ENCODE assay signal across 14 mouse cellular contexts in the genomic region with DNA sequence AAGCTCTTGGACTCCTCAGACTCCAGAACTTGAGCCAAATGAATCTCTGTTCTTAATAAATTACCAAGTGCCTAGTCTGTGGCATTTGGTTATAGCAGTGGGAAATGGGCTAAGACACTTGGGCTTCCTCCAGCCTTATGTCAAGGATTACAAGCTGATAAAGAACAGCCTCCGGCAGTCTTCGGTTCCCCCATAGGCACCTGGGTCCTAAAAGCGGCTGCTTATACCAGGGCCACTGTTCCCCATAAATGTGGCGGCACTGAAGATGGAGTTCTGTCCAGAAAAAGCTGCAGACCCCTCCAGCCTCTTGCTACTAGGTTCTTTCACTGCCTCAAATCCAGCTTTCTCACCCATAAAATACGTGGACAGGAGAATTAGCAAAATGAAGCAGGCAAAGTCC.
DNase-seq lines count a peak whose midpoint lies in the region; ATAC-seq and TF ChIP-seq lines count a peak whose summit lies in the region.
"Had no signal": no experiment of that assay in that cellular context is flagged by ENCODE, and none has a peak within 500 bp of the region (broad histone marks: within the 10 kb centered on the region; RNA-seq: fewer than 3 reads in every experiment).

No protein-coding gene starts in this region.

- no peaks in the 10 kb centered on the region for H3K27me3 ChIP-seq in neural tube, embryonic 11.5 days (ENCODE audit: control insufficient read depth, insufficient read depth, low read length)
- no peaks in the 10 kb centered on the region for H3K27me3 ChIP-seq in hindbrain, embryonic 13.5 days
- no peaks in the 10 kb centered on the region for H3K27me3 ChIP-seq in midbrain, embryonic 13.5 days
- H3K27me3 ChIP-seq in thymus, adult 2 months (ENCODE audit: control insufficient read depth, insufficient read depth, low read length) = no peaks in the 10 kb centered on the region
- H3K27me3 ChIP-seq: embryonic facial prominence, embryonic 13.5 days; lung, embryonic 15.5 days had no signal

- peaks cover 12% of the 10 kb centered on the region for H3K4me1 ChIP-seq in neural tube, embryonic 11.5 days (ENCODE audit: control insufficient read depth, insufficient read depth, low read length)
- peaks cover 45% of the 10 kb centered on the region for H3K4me1 ChIP-seq in hindbrain, embryonic 13.5 days (replicated peaks)
- H3K4me1 ChIP-seq in midbrain, embryonic 13.5 days (replicated peaks) = peaks cover 52% of the 10 kb centered on the region
- H3K4me1 ChIP-seq in thymus, adult 2 months (replicated peaks; ENCODE audit: control insufficient read depth, insufficient read depth, low read length) = peaks cover 9% of the 10 kb centered on the region
- H3K4me1 ChIP-seq: lung, embryonic 15.5 days had no signal

- H3K36me3 ChIP-seq in neural tube, embryonic 11.5 days (ENCODE audit: control insufficient read depth, insufficient read depth, low read length) = no peaks in the 10 kb centered on the region
- H3K36me3 ChIP-seq in hindbrain, embryonic 13.5 days = no peaks in the 10 kb centered on the region
- H3K36me3 ChIP-seq in midbrain, embryonic 13.5 days = no peaks in the 10 kb centered on the region
- no peaks in the 10 kb centered on the region for H3K36me3 ChIP-seq in thymus, adult 2 months (ENCODE audit: control insufficient read depth, insufficient read depth, low read length)
- H3K36me3 ChIP-seq: embryonic facial prominence, embryonic 13.5 days; lung, embryonic 15.5 days had no signal

- no peak overlapping the region for H3K4me2 ChIP-seq in neural tube, embryonic 11.5 days (ENCODE audit: low read depth)
- 0 out of 2 replicates have a peak overlapping the region, but pooled peaks have one; percentile 17 for H3K4me2 ChIP-seq in hindbrain, embryonic 13.5 days
- H3K4me2 ChIP-seq in midbrain, embryonic 13.5 days (replicated peaks) = peak overlapping the region; percentile 28
- H3K4me2 ChIP-seq: embryonic facial prominence, embryonic 13.5 days; lung, embryonic 15.5 days had no signal

- H3K9me3 ChIP-seq in neural tube, embryonic 11.5 days (ENCODE audit: control insufficient read depth, low read length) = no peaks in the 10 kb centered on the region
- no peaks in the 10 kb centered on the region for H3K9me3 ChIP-seq in hindbrain, embryonic 13.5 days
- H3K9me3 ChIP-seq in midbrain, embryonic 13.5 days = no peaks in the 10 kb centered on the region
- H3K9me3 ChIP-seq: lung, embryonic 15.5 days had no signal

- H3K27ac ChIP-seq in neural tube, embryonic 11.5 days (ENCODE audit: low read depth, low read length) = peak overlapping the region; percentile 86
- H3K27ac ChIP-seq in hindbrain, embryonic 13.5 days = peak overlapping the region; percentile 95
- H3K27ac ChIP-seq in midbrain, embryonic 13.5 days = peak overlapping the region; percentile 95
- no peak overlapping the region for H3K27ac ChIP-seq in thymus, adult 2 months (ENCODE audit: control insufficient read depth, insufficient read depth, low read length)
- H3K27ac ChIP-seq: embryonic facial prominence, embryonic 13.5 days; lung, embryonic 15.5 days had no signal

- 18% methylated on average over 5 of the region's 5 CpGs for WGBS in neural tube, embryonic 11.5 days
- WGBS in hindbrain, embryonic 13.5 days = 18% methylated on average over 5 of the region's 5 CpGs
- 3% methylated on average over 5 of the region's 5 CpGs for WGBS in midbrain, embryonic 13.5 days
- 95% methylated on average over 5 of the region's 5 CpGs for WGBS in thymus, adult 2 months

- H3K9ac ChIP-seq in neural tube, embryonic 11.5 days (ENCODE audit: low read length) = 0 out of 2 replicates have a peak overlapping the region, but pooled peaks have one; percentile 27
- H3K9ac ChIP-seq in hindbrain, embryonic 13.5 days = peak overlapping the region; percentile 51; the same call in 1 of the 2 replicates
- H3K9ac ChIP-seq in midbrain, embryonic 13.5 days (replicated peaks) = no peak overlapping the region
- H3K9ac ChIP-seq: embryonic facial prominence, embryonic 13.5 days; lung, embryonic 15.5 days had no signal

- no peak overlapping the region for H3K4me3 ChIP-seq in neural tube, embryonic 11.5 days (ENCODE audit: low read depth, low read length)
- no peak overlapping the region for H3K4me3 ChIP-seq in hindbrain, embryonic 13.5 days
- H3K4me3 ChIP-seq in midbrain, embryonic 13.5 days (replicated peaks) = no peak overlapping the region
- H3K4me3 ChIP-seq in thymus, adult 2 months (ENCODE audit: control insufficient read depth, insufficient read depth, low read length) = no peak overlapping the region
- H3K4me3 ChIP-seq: embryonic facial prominence, embryonic 13.5 days; lung, embryonic 15.5 days had no signal

- ATAC-seq in neural tube, embryonic 11.5 days (ENCODE audit: insufficient read depth, low FRiP score, low TSS enrichment) = peak; percentile 18; the same call in 1 of the 2 replicates
- no peak for ATAC-seq in hindbrain, embryonic 13.5 days (ENCODE audit: low FRiP score)
- ATAC-seq in midbrain, embryonic 13.5 days = 0 out of 2 replicates have a peak, but pooled peaks have one; percentile 9
- no peak for ATAC-seq in megakaryocyte progenitor cell, adult 5-6 weeks (replicated peaks; ENCODE audit: poor library complexity)

- TF ChIP-seq POLR2A in thymus, adult 2 months (IDR thresholded peaks at IDR 0.05; ENCODE audit: control insufficient read depth, extremely low read depth, insufficient read depth, low read length, poor library complexity) = no peak

- no peak for DNase-seq in neural tube, embryonic 11.5 days (ENCODE audit: low spot score)
- no peak for DNase-seq in neural tube, embryonic 10.5 days (ENCODE audit: extremely low spot score, low spot score)
- DNase-seq in MN1 (ENCODE audit: low spot score) = no peak
- DNase-seq in thymus, adult 2 months = no peak
- DNase-seq in left cerebral cortex, adult 8-10 months (ENCODE audit: low spot score in 2 of 2) = no peak
- DNase-seq: B cell, adult 2 months; cerebellum, adult 11-12 months; heart, postnatal 4 days; liver had no signal

- no peak for TF ChIP-seq CTCF in thymus, adult 2 months (IDR thresholded peaks at IDR 0.05; ENCODE audit: borderline replicate concordance, control insufficient read depth, extremely low read depth, insufficient read depth, low read length, poor library complexity)

Comparison
In these comparisons a context has a peak if more than half of its experiments do, and no peak if none do; other contexts are left out.
1. ATAC-seq: peak in neural tube, embryonic 11.5 days (single experiment) and midbrain, embryonic 13.5 days (single experiment); none in hindbrain, embryonic 13.5 days (single experiment) and megakaryocyte progenitor cell, adult 5-6 weeks (single experiment).